Mouse (Mus musculus): ENCODE results near the gene Nudt3.

The Nudt3 gene

GRCm38 (mm10) chr17:27561809-27562526, 61.3 kb downstream of the Nudt3 start:
- no peak for DNase-seq

GRCm38 (mm10) chr17:27560926-27561480, 62.3 kb downstream of the Nudt3 start:
- no peak for DNase-seq

DNA sequence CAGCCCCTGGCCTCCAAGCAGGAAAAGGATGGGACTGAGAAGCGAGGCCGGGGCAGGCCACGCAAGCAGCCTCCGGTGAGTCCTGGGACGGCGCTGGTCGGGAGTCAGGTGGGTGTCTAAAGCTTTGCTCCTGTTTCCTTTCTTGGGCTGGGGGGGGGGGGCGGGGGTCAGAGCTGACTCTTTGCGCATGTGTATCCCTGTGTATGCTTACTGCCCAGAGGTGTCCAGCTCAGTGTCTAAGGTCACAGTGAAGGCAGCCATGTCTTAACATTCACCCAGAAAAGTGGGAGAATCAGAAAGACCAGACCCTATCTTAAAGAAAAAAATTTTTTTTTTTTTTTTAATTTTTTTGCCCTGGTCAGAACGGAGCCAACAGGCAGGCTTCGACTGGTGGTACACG, 63.7 kb downstream of the Nudt3 start:
- no peak for DNase-seq

DNA sequence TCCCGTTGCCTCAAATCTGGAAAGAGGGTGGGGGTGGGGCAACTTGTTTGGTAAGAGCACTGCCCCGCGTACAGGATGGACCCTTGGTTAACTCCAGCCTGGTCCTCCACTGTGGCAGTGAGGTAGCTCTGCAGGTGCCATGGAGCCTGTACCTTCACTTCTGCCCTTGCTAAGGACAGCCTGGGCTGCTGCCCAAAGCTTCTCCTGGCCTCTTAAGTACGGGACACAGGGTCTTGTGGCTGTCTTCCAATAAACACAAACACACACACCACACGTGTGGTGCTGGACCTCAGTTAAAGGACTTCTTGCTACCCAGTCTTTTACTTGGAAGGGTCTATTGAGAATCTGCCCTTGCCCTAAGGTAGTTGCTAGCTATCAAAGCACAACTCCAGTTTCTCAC, 64.5 kb downstream of the Nudt3 start:
- DNase-seq = no peak

GRCm38 (mm10) chr17:27557927-27558661, 65.2 kb downstream of the Nudt3 start:
- peak; percentile 68 for DNase-seq

DNA sequence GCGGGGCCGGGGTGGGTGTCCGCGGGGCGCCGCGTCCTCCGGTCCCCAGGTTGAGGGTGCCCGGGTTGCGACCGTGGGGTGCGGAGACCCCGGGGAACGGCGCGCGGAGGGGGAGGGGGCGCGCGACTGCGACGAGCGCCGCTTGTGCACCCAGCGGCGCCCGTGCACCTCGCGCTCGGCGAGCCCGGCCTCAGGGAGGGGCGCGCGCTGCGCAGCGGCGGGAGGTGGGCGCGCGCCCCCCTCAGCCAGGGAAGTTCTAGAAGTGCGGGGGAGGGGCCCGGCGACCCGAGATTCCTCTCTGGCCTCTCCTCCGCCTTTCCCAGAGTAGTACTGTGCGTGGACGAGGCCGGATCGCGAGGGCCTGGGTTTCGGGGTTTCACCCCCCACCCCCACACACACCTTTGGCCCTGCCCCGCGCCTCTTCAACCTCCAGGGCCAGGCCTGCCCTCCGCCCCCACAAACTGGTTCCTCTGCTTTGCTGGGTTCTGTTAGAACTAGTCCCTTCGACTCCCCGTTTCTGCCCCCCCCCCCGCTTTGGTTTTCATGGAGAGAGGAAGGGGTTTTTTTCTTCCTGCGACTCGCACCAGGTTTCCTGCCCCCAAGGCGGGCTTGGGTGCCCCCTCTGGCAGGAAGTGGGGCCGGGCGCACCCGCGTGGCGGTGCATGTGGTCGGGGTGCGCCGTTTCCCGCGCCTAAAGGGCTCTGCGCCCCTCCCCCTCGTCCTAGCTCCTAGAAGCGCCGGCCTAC, 65.9 kb downstream of the Nudt3 start:
- DNase-seq = no peak

- DNase-seq = peak; percentile 84
Observed at GRCm38 (mm10) chr17:27556315-27557011, 66.8 kb downstream of the Nudt3 start, which contains the start of gene Hmga1. Gene Hmga1 (plus strand): TSS chr17:27556497.

DNA sequence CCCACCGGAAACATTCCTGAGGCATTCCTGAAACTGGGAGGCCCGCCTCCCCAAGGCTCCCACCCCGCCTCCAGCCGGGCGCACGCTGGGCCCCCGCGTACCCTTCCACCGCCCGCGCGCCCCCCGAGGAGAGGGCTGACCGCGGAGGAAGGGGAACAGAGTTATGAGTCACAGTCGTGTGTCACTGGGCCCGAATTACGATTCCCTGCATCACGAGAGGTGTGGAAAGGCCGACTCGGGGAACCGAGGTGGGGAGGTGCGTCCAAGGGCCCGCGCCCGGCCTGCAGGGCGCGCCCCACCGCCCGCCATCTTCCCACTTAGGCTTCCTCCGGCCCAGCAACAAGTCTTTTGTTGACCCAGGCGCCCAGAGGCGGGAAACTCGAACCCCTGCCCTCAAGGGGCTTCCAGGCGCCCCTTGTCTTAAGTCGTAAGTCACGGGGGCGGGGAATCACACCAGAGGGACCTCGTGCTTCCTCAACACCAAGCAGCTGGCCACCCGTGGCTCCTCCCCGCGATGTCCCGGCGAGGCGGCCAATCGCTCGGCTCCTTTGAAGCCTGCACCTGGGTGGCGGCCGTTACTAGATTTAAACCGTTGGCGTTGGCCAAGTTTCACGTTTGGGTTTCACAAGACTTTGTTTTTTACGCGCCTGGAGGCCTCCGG, 67.7 kb downstream of the Nudt3 start:
- no peak for DNase-seq

- DNase-seq = no peak
Observed at GRCm38 (mm10) chr17:27555075-27555511, 68.2 kb downstream of the Nudt3 start.

GRCm38 (mm10) chr17:27554062-27554960, 69.0 kb downstream of the Nudt3 start:
- DNase-seq = no peak

- no peak for DNase-seq
Observed at GRCm38 (mm10) chr17:27552215-27553201, 70.8 kb downstream of the Nudt3 start.

DNA sequence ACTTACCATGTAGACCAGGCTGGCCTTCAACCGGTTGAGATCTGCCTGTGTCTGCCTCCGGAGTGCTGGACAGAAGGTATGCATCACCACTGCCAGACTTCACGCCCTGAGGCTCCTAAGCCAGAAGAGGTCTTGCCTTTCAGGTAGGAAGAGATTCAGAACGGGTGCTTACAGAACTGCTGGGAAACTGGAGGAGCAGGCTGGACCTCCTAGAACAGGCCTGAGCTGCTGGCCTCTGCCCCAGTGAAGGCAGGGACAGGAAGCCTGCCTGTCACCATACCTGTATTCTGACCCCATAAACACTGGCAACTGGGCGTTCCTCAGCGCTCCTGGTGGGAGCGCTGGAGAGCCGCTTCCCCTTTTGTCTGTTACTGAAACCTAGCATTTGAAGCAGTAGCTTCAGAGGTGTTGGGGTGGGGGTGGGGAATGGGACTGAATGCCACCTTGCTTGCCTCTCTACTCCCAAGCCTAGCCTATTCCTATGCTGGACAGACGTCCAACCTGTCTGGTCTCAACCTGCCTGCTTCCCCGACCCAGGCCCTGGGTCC, 71.8 kb downstream of the Nudt3 start:
- DNase-seq = no peak

GRCm38 (mm10) chr17:27549234-27549633, 74.1 kb downstream of the Nudt3 start:
- DNase-seq = no peak

DNA sequence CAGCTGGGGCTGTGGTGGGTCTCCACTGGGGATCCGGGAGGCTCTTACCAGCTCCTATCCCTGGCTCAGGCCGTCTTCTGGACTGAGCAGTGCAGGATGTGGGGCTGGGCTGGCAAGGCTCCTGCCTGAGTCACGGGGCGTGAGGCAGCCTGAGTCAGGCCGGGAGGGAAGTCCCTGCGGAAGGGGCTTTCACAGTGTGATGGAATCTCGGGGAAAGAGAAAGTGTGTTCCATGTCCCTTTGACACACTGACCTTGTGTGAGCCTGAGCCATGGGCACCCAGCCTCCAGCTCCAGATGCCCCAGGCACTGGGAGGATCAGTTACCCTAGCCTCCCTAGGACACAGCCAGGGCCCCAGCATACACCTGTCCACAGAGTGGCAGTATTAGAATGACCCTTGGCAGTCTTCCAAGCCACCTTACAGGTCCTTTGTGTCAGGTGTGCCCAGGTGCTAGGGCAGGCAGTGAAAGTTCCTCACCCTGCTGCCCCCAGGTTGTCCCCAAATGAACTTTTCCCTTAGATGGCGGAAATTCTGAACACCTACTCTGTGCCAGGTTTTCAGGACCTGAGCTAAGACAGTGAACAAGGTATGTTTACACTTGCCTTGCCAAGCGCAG, 75.9 kb downstream of the Nudt3 start:
- peak; percentile 22 for DNase-seq

GRCm38 (mm10) chr17:27546574-27547085, 76.7 kb downstream of the Nudt3 start:
- no peak for DNase-seq

- DNase-seq = no peak
Observed at GRCm38 (mm10) chr17:27545991-27546390, 77.3 kb downstream of the Nudt3 start.

- DNase-seq = no peak
Observed at GRCm38 (mm10) chr17:27544551-27544950, 78.7 kb downstream of the Nudt3 start.

- DNase-seq = no peak
Observed at GRCm38 (mm10) chr17:27541984-27542383, 81.3 kb downstream of the Nudt3 start.

- no peak for DNase-seq
Observed at GRCm38 (mm10) chr17:27541261-27541660, 82.0 kb downstream of the Nudt3 start.
